Mouse (Mus musculus) embryo, embryonic 10.5 days (tissue): Measurements from ENCODE around the gene Arfgef2.

Source experiments
- DNase-seq: peaks from one replicate; pipeline ENCODE4 v3.0.0-alpha.2; 2015; ENCODE audit warnings: low spot score

The Arfgef2 gene

DNA sequence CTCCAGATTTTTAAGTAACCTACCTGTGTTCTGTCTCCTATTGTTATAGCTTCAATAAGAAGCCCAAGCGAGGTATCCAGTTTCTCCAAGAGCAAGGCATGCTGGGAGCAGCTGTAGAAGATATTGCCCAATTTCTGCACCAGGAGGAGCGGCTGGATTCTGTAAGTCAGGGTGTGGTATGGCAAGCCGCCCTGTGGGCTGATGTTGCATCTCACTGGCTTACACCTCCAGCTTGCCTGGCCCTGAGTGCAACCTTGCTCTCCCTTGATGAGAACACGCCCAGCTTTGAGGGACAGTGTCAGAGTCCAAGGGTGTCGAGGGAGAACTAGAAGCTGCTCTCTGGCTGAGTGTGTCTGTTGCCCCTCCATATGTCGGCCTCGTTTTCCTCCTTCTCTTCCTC lies 53.8 kb downstream of the Arfgef2 start:
- DNase-seq = no peak

- no peak for DNase-seq
Observed at GRCm38 (mm10) chr2:166862505-166862904, 57.1 kb downstream of the Arfgef2 start.

DNA sequence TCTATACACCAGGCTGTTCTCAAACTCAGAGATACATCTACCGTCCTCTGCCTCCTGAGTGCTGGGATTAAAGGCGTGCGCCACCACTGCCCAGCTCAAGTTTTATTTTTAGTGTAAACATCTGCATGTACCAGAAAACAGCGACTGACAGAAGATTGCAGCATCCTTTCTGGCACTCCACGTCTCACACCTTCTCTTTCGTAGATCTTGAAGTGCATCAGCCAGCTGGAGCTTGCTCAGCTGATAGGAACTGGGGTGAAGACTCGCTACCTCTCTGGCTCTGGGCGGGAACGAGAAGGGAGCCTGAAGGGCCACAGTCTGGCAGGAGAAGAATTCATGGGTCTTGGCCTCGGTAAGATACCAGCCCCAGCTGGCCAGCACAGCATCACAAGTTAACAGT lies 60.1 kb downstream of the Arfgef2 start:
- no peak for DNase-seq

DNA sequence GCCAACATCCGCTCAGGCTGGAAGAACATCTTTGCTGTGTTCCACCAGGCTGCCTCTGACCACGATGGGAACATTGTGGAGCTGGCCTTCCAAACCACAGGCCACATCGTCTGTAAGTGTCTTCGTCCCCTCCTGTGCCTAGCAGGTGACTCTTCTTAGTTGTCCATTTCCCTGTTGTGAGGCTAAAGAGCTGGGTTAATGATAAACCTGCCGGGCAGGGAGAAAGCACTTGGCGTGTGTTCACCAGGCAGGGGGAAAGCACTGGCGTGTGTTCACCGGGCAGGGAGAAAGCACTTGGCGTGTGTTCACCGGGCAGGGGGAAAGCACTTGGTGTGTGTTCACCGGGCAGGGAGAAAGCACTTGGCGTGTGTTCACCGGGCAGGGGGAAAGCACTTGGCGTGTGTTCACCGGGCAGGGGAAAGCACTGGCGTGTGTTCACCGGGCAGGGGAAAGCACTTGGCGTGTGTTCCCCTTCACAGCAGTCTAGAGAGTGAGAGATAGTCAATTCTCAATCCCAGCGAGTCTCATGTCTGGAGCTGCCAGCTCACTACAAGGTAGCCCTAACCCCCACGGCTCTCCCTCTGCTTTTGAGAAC lies 65.0 kb downstream of the Arfgef2 start:
- no peak for DNase-seq

GRCm38 (mm10) chr2:166870899-166871298 lies 65.5 kb downstream of the Arfgef2 start:
- DNase-seq = no peak

- DNase-seq = no peak
Observed at GRCm38 (mm10) chr2:166874675-166875280, 69.4 kb downstream of the Arfgef2 start.

DNA sequence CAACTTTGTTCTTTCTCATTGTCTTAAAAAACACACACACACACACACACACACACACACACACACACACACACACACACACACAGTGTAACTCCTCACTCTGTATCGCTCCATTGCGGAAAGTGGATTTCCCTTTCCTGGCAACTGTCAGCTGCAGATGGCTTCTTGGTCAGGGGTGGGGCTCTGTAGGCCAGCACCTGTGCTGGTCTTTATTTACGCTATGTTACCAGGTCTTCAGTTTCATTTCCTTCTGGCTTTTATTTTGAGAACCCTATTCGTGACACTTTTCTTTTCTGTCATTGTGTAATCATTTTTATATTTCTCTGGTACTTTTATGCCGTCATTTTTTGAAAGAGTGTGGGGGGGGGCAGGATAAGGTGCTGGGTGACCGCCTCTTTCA lies 70.2 kb downstream of the Arfgef2 start:
- no peak for DNase-seq

DNA sequence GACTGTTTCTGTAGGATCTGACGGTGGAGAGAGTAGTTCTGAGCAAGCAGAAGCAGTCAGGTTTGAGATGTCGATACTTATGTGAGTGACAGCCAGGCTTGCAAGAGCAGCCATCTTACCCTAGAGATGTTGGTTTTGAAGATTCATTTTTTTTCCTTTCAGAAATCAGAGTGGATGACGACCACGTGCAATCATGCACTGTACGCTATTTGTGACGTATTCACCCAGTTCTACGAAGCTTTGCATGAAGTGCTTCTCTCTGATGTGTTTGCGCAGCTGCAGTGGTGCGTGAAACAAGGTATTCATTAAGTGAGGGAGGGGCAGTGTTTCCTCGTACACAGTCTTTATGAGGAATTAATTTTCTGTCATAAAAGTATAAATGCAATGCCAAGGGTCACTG lies 70.9 kb downstream of the Arfgef2 start:
- no peak for DNase-seq

GRCm38 (mm10) chr2:166885066-166885465 lies 79.7 kb downstream of the Arfgef2 start:
- no peak for DNase-seq

DNA sequence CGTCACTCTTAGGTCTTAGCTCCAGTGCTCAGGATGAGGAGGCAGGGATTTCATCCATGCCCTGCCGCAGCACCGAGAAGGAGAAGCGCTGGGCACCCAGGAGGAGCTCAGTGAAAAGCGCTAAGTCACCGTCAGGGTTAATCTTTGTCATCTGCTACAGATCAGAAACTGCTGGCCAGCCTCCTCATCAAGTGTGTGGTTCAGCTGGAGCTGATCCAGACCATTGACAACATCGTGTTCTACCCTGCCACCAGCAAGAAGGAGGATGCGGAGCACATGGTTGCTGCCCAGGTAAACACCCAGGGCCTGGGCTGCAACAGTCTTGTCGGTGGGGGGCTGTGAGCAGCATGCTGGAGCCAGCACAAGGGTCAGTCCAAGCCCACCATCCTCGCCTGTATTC lies 80.2 kb downstream of the Arfgef2 start:
- DNase-seq = no peak

- DNase-seq = no peak
Observed at GRCm38 (mm10) chr2:166886231-166886630, 80.8 kb downstream of the Arfgef2 start.

GRCm38 (mm10) chr2:166887816-166888215 lies 82.4 kb downstream of the Arfgef2 start:
- DNase-seq = peak; percentile 49

DNA sequence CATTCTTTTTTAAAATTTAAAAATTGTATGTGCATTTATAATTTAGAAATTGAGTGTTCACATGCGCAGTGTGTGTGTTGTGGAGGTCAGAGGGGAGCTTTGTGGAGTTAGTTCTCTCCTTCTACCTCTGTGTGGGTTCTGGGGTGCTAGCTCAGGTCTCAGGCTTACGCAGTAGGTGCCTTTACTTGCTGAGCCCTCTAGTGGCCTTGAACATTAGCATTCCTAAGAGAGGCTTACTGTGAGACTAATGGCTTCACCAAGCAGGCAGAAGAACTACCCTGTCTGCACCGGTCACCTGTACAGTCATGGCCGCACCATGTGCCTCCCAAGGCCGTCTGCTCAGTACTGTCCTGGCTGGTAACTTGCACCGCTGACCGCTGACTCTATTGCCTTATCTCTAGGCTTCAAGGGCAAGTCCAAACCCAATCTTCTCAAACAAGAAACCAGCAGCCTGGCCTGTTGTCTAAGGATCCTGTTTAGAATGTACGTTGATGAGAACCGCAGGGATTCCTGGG lies 86.0 kb downstream of the Arfgef2 start:
- no peak for DNase-seq

GRCm38 (mm10) chr2:166892158-166892680 lies 86.8 kb downstream of the Arfgef2 start:
- no peak for DNase-seq

DNA sequence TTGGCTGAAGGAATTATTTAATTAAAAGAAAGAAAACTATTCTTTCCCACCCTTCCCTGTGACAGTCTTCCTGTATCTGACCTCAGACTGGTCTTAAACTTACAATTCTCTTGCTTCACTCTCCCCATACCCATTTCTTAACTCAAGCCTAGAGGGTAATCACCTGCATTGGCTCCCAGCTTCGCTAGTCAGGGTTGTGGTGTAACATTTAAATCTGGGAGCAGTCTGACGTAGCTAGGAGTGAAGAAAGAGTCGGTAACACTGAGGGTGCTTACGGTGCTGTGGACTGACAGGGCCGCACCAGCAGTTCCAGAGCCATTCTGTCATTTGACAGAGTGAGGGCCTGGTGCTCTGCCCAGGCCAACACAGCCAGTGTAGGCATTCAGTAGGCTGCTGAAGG lies 87.6 kb downstream of the Arfgef2 start:
- DNase-seq = no peak

GRCm38 (mm10) chr2:166896368-166896767 lies 91.0 kb downstream of the Arfgef2 start:
- no peak for DNase-seq

- DNase-seq = no peak
Observed at GRCm38 (mm10) chr2:166896974-166897373, 91.6 kb downstream of the Arfgef2 start.

GRCm38 (mm10) chr2:166899161-166899560 lies 93.8 kb downstream of the Arfgef2 start:
- no peak for DNase-seq

DNA sequence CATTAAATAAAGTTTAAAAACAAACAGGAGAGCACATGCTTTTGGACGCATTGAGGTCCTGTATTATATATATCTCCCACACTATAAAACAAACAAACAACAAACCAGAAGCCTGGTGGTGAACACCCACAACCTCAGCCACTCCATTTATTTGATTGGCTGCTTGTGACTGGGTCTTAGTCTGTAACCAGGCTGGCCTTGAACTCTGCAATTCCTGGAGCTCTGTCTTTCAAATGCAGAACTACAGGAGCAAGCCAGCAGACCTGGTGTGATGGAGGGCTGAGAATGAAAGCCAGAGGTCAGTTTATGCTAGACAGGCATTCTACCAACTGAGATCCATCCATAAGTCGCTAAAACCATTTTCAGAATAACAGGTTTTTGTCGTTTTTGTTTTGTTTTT lies 94.4 kb downstream of the Arfgef2 start:
- no peak for DNase-seq

DNA sequence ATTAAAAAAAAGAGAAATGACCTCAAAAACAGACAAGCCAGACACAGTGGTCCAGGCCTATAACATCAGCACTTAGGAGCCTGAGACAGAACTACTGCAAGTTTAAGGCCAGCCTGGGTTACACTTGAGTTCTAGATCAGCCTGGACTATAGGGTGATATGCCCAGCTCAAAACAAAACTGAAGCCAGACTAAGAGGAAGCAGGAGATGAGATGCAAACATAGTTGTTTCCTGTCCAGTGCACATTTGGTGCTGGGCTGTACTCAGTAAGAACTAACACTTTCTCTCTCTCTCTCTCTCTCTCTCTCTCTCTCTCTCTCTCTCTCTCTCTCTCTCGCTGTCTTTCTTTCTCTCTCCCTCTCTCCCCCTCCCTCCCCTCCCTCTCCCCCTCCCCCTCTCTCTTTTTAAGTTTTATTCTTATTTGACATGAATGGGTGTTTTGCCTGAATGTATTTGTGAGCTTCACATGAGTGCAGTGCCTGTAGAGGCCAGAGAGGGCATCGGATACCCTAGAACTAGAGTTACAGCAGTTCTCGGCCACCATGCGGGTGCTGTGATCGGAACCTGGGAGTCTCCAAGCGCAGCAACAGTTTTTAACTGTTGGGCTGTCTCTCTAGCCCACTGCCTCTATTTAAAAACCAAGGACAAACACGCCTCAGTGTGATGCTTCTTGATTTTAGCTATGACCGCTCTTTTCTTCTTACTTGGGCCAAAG lies 95.6 kb downstream of the Arfgef2 start:
- no peak for DNase-seq

DNA sequence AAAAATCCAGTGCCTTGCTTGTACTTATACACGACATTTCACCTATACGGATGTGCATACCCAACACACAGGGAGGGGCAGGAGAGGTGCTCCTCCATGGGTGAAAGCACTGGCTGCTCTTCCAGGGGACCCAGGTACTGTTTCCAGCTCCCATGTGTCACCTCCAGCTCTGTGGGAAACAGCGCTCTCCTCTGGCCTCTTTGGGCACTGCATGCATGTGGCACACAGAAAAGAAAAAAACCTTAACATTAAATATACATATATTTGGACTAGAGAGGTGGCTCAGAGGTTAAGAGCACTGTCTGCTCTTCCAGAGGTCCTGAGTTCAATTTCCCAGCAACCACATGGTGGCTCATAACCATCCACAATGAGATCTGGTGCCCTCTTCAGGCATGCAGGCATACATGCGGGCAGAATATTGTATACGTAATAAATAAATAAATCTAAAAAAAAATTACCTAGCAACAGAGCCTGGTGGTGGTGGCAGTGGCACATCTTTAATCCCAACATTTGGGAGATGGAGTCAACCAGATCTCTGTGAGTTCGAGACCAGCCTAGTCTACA lies 98.4 kb downstream of the Arfgef2 start:
- DNase-seq = no peak

DNA sequence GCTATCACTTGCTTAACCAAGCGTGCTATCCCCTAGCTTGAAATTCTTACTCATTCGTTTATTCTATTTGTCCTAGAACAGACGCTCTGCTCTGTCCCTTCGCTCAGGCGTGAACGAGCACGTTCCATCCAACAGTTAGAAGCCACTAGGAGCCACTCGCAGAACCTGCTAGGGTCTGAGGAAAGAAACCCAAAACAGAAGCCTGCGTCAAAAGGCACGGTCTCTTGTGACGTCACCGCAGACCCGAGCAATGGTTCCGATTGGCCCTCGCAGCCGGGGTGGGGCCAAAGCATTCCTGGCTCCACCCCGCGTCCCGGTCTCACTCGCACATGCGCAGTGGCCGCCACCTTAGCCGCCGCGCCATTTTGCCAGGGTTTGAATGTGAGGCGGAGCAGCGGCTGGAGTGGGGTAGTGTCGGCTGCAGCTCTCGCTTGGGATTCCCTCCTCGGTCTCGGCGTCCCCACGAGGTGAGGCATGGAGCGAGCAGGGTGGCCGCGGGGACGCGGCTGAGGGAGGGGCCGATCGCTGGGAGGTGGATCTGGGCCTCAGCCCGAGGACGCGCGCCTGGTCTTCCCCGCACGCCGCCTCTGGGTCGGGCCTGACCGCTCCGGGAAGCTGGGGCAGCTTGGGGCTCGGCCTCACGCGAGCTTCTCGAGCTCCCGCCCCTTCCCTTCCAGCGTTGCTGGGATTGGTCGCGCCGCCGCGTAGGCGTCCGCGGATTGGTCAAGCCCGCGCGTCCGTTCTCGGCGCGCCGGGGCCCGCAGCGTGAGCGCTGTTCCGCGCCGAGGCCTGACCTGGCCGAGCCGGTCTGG lies 100.5 kb downstream of the Arfgef2 start, which contains the start of gene Cse1l:
Gene Cse1l, plus strand, starts transcription at position 330 of the 812 bp plus-strand sequence.
- DNase-seq = peak; percentile 99
